Mouse (Mus musculus) embryonic facial prominence, embryonic 10.5 days (tissue): Measurements from ENCODE around the gene Gm47841. TPM values are rescaled to one million over a fixed set of nuclear protein-coding genes. Genes with fewer than 3 reads are reported as not detected.

Experiments used
- DNase-seq: peaks from one replicate; pipeline ENCODE4 v3.0.0-alpha.2; 2017; ENCODE audit warnings: low spot score
- H3K27ac ChIP-seq: fragments of 300-500 bp; sonication (generic); replicated peaks from 2 replicates; pipeline ENCODE4 v1.5.1; 2016; ENCODE audit warnings: mild to moderate bottlenecking
- H3K27me3 ChIP-seq: fragments of 300-500 bp; sonication (generic); replicated peaks from 2 replicates; pipeline ENCODE4 v1.6.1; 2016; ENCODE audit warnings: low read depth, mild to moderate bottlenecking; ENCODE audit not compliant: poor library complexity, severe bottlenecking
- H3K36me3 ChIP-seq: fragments of 300-500 bp; sonication (generic); replicated peaks from 2 replicates; pipeline ENCODE4 v1.6.1; 2016; ENCODE audit warnings: mild to moderate bottlenecking, moderate library complexity
- H3K4me1 ChIP-seq: fragments of 300-500 bp; sonication (generic); 2 replicates; pipeline ENCODE4 v1.6.1; 2016
- H3K4me3 ChIP-seq: fragments of 300-500 bp; sonication (generic); 2 replicates; pipeline ENCODE4 v1.5.1; 2016; ENCODE audit warnings: mild to moderate bottlenecking, moderate library complexity
- H3K9me3 ChIP-seq: fragments of 300-500 bp; sonication (generic); 2 replicates; pipeline ENCODE4 v1.6.1; 2016; ENCODE audit warnings: mild to moderate bottlenecking
- WGBS: fragments of 180-500 bp; shearing (Covaris S2); methylation state at CpG from one replicate; pipeline ENCODE4 v1.1.7; 2016; 5-methylcytosine and 5-hydroxymethylcytosine counted together
- polyA plus RNA-seq: library from polyadenylated mRNA; unstranded; fragments of >200 nt; fragmentation: Nextera tagmentation; extraction: Ambion mirVana; gene quantifications from 2 replicates; pipeline ENCODE4 v1.2.1, GENCODE M21; 2016

The Gm47841 gene
- polyA plus RNA-seq, 1 experiment from 2014 or later = not detected

GRCm38 (mm10) chr15:101007236-101007635 is 40.0 kb downstream of the Gm47841 start:
- Histone ChIP-seq H3K4me3 (peak overlapping the region; percentile 62), H3K9me3 (no peaks in the 10 kb centered on the region), H3K36me3 (no peaks in the 10 kb centered on the region), H3K27ac (peak overlapping the region; percentile 63), H3K27me3 (peaks cover 8% of the 10 kb centered on the region; the same call in 1 of the 2 replicates), H3K4me1 (peaks cover 17% of the 10 kb centered on the region)
- no peak for DNase-seq
- WGBS = 77% methylated on average over 7 of the region's 7 CpGs

DNA sequence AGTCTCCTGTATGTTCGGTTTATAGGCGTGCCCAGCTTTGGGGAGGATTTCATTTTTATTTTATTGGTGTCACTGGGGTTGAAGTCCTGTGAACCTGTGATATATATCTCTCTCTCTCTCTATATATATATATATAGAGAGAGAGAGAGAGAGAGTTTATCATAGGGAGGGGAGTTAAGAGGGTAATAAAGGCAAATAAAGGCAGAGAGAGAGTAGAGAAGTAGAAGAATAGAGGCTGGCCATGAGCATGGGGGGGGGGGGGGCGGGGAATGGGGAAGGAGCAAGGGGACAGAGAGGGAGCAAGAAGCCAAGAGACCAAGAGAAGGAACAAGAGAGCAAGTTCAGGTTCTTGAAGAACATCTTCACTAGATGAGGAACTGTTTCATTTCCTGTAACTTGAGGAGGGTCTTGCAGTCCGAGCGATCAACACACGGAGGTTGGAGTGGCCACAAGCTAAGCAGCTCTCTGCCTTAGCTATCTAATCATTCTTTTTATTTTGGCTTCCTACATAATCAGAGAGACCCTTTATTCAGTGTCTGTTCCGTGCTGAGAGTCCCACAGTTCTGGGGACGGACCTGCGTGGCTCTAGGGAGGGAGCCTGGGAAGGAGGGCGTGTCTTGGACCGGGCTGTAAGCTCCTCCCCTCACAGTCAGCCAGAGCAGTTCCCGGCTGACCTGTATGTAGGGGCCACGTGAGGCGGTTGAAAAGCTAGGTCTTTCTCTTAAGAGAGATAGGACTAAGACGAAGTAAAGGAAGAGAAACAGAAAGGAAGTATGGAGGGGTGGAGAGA is 40.8 kb downstream of the Gm47841 start:
- peaks cover 17% of the 10 kb centered on the region for H3K4me1 ChIP-seq
- no peaks in the 10 kb centered on the region for H3K36me3 ChIP-seq
- H3K9me3 ChIP-seq = no peaks in the 10 kb centered on the region
- DNase-seq = peak; percentile 77
- WGBS = 14% methylated on average over 15 of the region's 15 CpGs
- peak overlapping the region; percentile 63 for H3K27ac ChIP-seq
- H3K4me3 ChIP-seq = peak overlapping the region; percentile 62
- H3K27me3 ChIP-seq = peaks cover 8% of the 10 kb centered on the region; the same call in 1 of the 2 replicates

GRCm38 (mm10) chr15:101005717-101006116 is 41.5 kb downstream of the Gm47841 start:
- Histone ChIP-seq H3K4me3 (no peak overlapping the region), H3K9me3 (no peaks in the 10 kb centered on the region), H3K36me3 (no peaks in the 10 kb centered on the region), H3K27me3 (peaks cover 8% of the 10 kb centered on the region; the same call in 1 of the 2 replicates), H3K27ac (no peak overlapping the region), H3K4me1 (peaks cover 17% of the 10 kb centered on the region)
- 85% methylated on average over 8 of the region's 8 CpGs for WGBS
- DNase-seq = no peak

DNA sequence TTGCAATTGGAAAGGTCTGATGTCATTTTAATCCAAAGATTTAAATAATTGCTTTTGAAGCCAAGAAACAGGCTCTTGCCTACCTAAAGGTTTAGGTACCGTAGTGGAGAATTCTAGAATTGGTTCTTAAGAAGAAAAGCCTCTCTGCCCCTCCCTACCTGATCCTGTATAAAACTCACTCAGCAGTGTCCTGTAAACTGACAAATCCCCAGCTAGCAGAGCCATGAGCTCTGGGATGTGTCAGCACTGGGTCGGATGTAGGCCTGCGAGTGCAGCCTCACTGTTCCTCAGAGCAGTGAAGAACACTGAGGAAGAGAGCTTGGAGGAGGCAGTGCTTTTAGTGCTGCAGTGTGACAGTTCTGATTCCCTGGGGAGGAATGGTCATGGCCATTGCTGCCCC is 42.7 kb downstream of the Gm47841 start:
- no peak for DNase-seq
- Histone ChIP-seq H3K4me1 (peaks cover 17% of the 10 kb centered on the region), H3K36me3 (no peaks in the 10 kb centered on the region), H3K4me3 (no peak overlapping the region), H3K9me3 (no peaks in the 10 kb centered on the region), H3K27ac (no peak overlapping the region), H3K27me3 (peaks cover 8% of the 10 kb centered on the region; the same call in 1 of the 2 replicates)
- 75% methylated on average over 3 of the region's 3 CpGs for WGBS

DNA sequence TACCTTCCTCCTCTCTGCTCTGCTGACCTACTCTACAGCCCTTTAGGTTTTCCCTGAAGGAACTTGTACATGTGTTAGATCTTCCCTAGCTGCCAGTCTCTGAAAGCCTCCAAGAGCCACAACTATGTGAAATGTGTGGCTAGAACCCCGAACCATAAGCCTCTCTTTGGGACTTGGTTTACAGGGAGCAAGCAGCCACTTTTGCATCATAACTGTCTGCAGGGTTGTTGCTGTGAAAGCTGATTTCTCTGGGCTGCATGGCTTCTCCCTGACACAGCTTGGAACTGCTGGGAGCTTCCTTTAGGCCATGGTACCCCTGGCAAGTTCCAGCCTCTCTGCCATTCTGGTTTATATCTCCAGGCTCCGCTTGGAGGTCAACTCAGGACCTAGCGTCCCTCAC is 44.7 kb downstream of the Gm47841 start:
- no peak for DNase-seq
- Histone ChIP-seq H3K4me3 (no peak overlapping the region), H3K9me3 (no peaks in the 10 kb centered on the region), H3K4me1 (peaks cover 16% of the 10 kb centered on the region), H3K27ac (no peak overlapping the region), H3K27me3 (peaks cover 10% of the 10 kb centered on the region; the same call in 1 of the 2 replicates), H3K36me3 (no peaks in the 10 kb centered on the region)
- 90% methylated on average over 3 of the region's 3 CpGs for WGBS

GRCm38 (mm10) chr15:101001685-101002084 is 45.5 kb downstream of the Gm47841 start:
- H3K27ac ChIP-seq = no peak overlapping the region
- no peaks in the 10 kb centered on the region for H3K36me3 ChIP-seq
- DNase-seq = no peak
- no peak overlapping the region for H3K4me3 ChIP-seq
- peaks cover 12% of the 10 kb centered on the region; the same call in 1 of the 2 replicates for H3K27me3 ChIP-seq
- H3K4me1 ChIP-seq = peaks cover 9% of the 10 kb centered on the region
- no peaks in the 10 kb centered on the region for H3K9me3 ChIP-seq
- 95% methylated on average over 1 of the region's 1 CpGs for WGBS

DNA sequence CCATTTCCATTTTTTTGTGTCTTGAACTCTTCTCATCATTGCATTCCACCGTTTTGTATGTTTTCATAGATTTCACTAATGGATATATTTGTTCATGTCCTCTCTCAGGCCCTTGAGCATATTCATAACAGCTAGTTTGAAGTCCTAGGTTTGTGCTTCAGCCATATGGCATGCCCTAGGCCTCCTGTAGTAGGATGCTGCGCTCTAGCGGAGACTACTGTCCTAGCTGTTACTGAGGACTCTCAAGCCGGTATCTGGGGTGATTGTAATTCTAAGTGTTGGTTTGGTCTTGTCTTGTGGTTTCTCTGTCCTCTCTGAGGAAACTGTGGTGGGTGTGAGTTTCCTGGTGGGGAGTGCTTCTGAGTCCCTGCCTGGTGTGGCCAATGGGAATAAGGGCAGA is 50.1 kb downstream of the Gm47841 start:
- 31% methylated on average over 4 of the region's 4 CpGs for WGBS

More for the DNA sequence above, 50.1 kb downstream of the Gm47841 start:
- peaks cover 7% of the 10 kb centered on the region; the same call in 1 of the 2 replicates for H3K4me1 ChIP-seq
- no peaks in the 10 kb centered on the region for H3K9me3 ChIP-seq
- 0 out of 2 replicates have a peak, but pooled peaks cover 4% of the 10 kb centered on the region for H3K27me3 ChIP-seq
- no peaks in the 10 kb centered on the region for H3K36me3 ChIP-seq
- DNase-seq = peak; percentile 32
- H3K4me3 ChIP-seq = no peak overlapping the region
- no peak overlapping the region for H3K27ac ChIP-seq

Other genes with a start within 250 kb of the Gm47841 start
- 7.3 and 8.1 TPM in 2 replicates for gene Scn8a, start 177.5 kb downstream of the Gm47841 start, polyA plus RNA-seq
- gene Fignl2, start 31.2 kb upstream of the Gm47841 start, polyA plus RNA-seq = 1.2 and 1.7 TPM in 2 replicates
- 0.10 TPM in 1 of 2 replicates, not detected in the other for gene Ankrd33, start 68.4 kb upstream of the Gm47841 start, polyA plus RNA-seq
- gene Acvrl1, start 81.1 kb upstream of the Gm47841 start, polyA plus RNA-seq = 10.3 and 10.6 TPM in 2 replicates
- 5.5 and 6.2 TPM in 2 replicates for gene Acvr1b, start 126.7 kb upstream of the Gm47841 start, polyA plus RNA-seq
- 5.3 and 6.7 TPM in 2 replicates for gene Grasp, start 176.8 kb upstream of the Gm47841 start, polyA plus RNA-seq
- gene Nr4a1, start 206.9 kb upstream of the Gm47841 start, polyA plus RNA-seq = 4.7 and 5.3 TPM in 2 replicates
- 86.5 and 91.5 TPM in 2 replicates for gene Atg101, start 236.9 kb upstream of the Gm47841 start, polyA plus RNA-seq
- gene 6030408B16Rik, start 245.8 kb upstream of the Gm47841 start, polyA plus RNA-seq = 0.59 and 0.71 TPM in 2 replicates